8 mouse cellular contexts compared by ENCODE assay signal in genomic region chr6:127150663-127151564, GRCm38 (mm10). TPM values are rescaled to one million over a fixed set of nuclear protein-coding genes. Genes with fewer than 3 reads are reported as not detected.
DNase-seq lines count a peak whose midpoint lies in the region; ATAC-seq and TF ChIP-seq lines count a peak whose summit lies in the region.

No protein-coding gene starts in this region.

- no peak for TF ChIP-seq CTCF in testis, adult 2 months (IDR thresholded peaks at IDR 0.05; ENCODE audit: control insufficient read depth, insufficient read depth, insufficient replicate concordance, low read depth, low read length)

- peak; percentile 75; the same call in 1 of the 2 replicates for TF ChIP-seq POLR2A in testis, adult 2 months (IDR thresholded peaks at IDR 0.05; ENCODE audit: control insufficient read depth, low read depth, low read length)

- peak overlapping the region; percentile 61 for H3K4me3 ChIP-seq in liver, embryonic 15.5 days (replicated peaks)
- H3K4me3 ChIP-seq in testis, adult 2 months (ENCODE audit: control insufficient read depth, low read depth, low read length): peak overlapping the region; percentile 79

- H3K27me3 ChIP-seq in liver, embryonic 15.5 days: peaks cover 82% of the 10 kb centered on the region
- peaks cover 13% of the 10 kb centered on the region for H3K27me3 ChIP-seq in testis, adult 2 months (ENCODE audit: control insufficient read depth, insufficient read depth, low read length)

- H3K9me3 ChIP-seq in liver, embryonic 15.5 days (replicated peaks): no peaks in the 10 kb centered on the region

- H3K36me3 ChIP-seq in liver, embryonic 15.5 days (replicated peaks): no peaks in the 10 kb centered on the region
- H3K36me3 ChIP-seq in testis, adult 2 months (ENCODE audit: control insufficient read depth, insufficient read depth, low read length): no peaks in the 10 kb centered on the region

- ATAC-seq in liver, embryonic 15.5 days (ENCODE audit: insufficient read depth): peak; percentile 41

- peak overlapping the region; percentile 46 for H3K9ac ChIP-seq in liver, embryonic 15.5 days

- WGBS in liver, embryonic 15.5 days (ENCODE audit: insufficient replicate concordance): under 1% methylated on average over 33 of the region's 34 CpGs

- peaks cover 73% of the 10 kb centered on the region for H3K4me1 ChIP-seq in liver, embryonic 15.5 days (replicated peaks)
- peaks cover 14% of the 10 kb centered on the region for H3K4me1 ChIP-seq in testis, adult 2 months (ENCODE audit: control insufficient read depth, insufficient read depth, low read length)

- peak overlapping the region; percentile 69 for H3K27ac ChIP-seq in liver, embryonic 15.5 days (replicated peaks)
- H3K27ac ChIP-seq in testis, adult 2 months (ENCODE audit: control insufficient read depth, insufficient read depth, low read depth, low read length): no peak overlapping the region

- DNase-seq in ovary, adult 18-20 months (ENCODE audit: low spot score): peak; percentile 81
- no peak for DNase-seq in ovary, postnatal 10 days (ENCODE audit: low spot score)
- peak; percentile 95 for DNase-seq in embryo, embryonic 11 days
- DNase-seq in heart, adult 8-10 months (ENCODE audit: low spot score): peak; percentile 82
- peak; percentile 41 for DNase-seq in kidney, adult 11 months
- peak; percentile 72 to 76 for DNase-seq in natural killer cell, adult 2 months (ENCODE audit: low spot score in 2 of 2)

- peak overlapping the region; percentile 82 for H3K4me2 ChIP-seq in liver, embryonic 15.5 days

RNA-seq across cellular contexts. Expression of gene Ccnd2, which starts 1.1 kb away (rescaled TPM):
- total RNA-seq in heart, adult 8-10 months (2022): 100 to 1,000 TPM; 113 to 158 (median 137) TPM
- polyA plus RNA-seq in liver, embryonic 15.5 days (2015; fragmentation: Nextera tagmentation; extraction: Ambion mirVana): 47.6 and 47.9 TPM in 2 replicates
- polyA plus RNA-seq in testis, adult 2 months (2012; rRNA removed): 4.0 and 4.3 TPM in 2 replicates

RNA-seq across cellular contexts. Expression of gene Tigar, which starts 41.6 kb away (rescaled TPM):
- 10 to 100 TPM; 51.8 to 65.8 (median 59.1) TPM for total RNA-seq in heart, adult 8-10 months (2022)
- 0.52 and 0.53 TPM in 2 replicates for polyA plus RNA-seq in liver, embryonic 15.5 days (2015; fragmentation: Nextera tagmentation; extraction: Ambion mirVana)
- polyA plus RNA-seq in testis, adult 2 months (2012; rRNA removed): 5.6 and 6.7 TPM in 2 replicates
